Mouse (Mus musculus): Measurements from ENCODE around the gene Fbxl8. TPM values are rescaled to one million over a fixed set of nuclear protein-coding genes. Genes with fewer than 3 reads are reported as not detected.
"Not testable (repeated sequence)": the region's sequence is repeated elsewhere in the genome, so short reads cannot be mapped to it uniquely, and the experiment has no call there.

The Fbxl8 gene
- 4.9 and 6.6 TPM in 2 replicates for polyA plus RNA-seq (2015; fragmentation: Nextera tagmentation; extraction: Ambion mirVana)

DNA sequence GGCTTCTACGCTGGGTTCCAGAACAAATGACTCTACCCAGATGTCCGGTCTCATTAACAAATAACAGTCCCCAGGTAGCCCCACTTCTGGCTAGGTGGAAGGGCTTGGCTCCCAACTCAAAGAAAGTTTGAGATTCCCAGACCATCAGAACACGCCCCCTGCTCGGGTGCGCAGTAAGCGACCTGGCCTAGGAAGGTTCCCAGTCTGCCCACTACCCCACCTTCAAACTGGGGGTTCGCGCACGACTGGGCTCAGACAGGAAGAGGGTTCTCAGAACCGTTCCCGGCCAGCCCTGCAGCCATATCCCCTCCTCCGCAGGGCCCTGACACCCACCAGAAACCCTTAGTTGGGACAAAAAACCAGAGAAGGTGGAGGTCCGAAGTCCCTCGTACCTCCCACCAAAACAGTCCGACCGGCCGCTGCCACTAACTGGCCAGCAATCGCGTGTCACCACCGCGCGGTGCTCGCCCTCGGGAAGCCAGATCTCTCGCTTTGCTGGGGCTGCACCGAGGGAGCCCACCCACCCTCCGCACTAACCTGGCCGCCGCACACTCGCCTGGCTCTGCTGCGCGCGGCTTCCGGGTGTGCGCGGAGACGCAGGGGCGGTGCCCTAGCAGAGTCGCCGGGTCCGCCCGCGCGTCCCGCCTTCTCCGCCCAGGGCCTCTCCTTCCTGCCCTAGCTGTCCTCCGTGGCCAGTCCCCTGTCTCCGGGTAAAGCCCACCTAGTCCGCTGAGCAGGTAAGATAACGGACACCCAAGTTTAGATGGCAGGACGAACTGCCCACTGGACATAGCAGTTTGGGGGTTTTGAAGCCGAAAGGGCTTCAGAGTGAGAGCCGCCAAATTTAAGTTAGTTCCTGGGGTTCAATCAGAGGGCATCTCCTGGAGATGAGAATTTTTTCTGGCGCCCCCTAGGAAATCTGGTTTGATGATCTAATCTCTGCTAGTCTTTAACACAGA, at the start of gene Fbxl8, which contains the start of gene Tradd:
Gene Fbxl8, plus strand, starts transcription at position 625 of the 959 bp plus-strand sequence.
Gene Tradd, minus strand, starts transcription at position 586 of the 959 bp plus-strand sequence.
- Histone ChIP-seq H3K9ac (ENCODE audit: low read length) (peak within 1 kb of the TSS; percentile 80), H3K27ac (ENCODE audit: low read length) (0 out of 2 replicates have a peak within 1 kb of the TSS, but pooled peaks have one; percentile 17), H3K4me2 (ENCODE audit: low read depth, low read length) (peak within 1 kb of the TSS; percentile 97), H3K4me3 (ENCODE audit: low read length) (peak within 1 kb of the TSS; percentile 83), H3K36me3 (ENCODE audit: control insufficient read depth, insufficient read depth, low read length) (no peaks in the 10 kb centered on the region), H3K27me3 (ENCODE audit: control insufficient read depth, insufficient read depth, low read depth, low read length) (peaks cover 42% of the 10 kb centered on the region), H3K4me1 (replicated peaks; ENCODE audit: control insufficient read depth, insufficient read depth, low read length) (peaks cover 39% of the 10 kb centered on the region), H3K9me3 (ENCODE audit: control insufficient read depth, low read length) (peaks cover 4% of the 10 kb centered on the region; the same call in 1 of the 2 replicates)
- WGBS = 1% methylated on average over 42 of the region's 54 CpGs
- ATAC-seq (ENCODE audit: low read depth) = peak; percentile 79

DNA sequence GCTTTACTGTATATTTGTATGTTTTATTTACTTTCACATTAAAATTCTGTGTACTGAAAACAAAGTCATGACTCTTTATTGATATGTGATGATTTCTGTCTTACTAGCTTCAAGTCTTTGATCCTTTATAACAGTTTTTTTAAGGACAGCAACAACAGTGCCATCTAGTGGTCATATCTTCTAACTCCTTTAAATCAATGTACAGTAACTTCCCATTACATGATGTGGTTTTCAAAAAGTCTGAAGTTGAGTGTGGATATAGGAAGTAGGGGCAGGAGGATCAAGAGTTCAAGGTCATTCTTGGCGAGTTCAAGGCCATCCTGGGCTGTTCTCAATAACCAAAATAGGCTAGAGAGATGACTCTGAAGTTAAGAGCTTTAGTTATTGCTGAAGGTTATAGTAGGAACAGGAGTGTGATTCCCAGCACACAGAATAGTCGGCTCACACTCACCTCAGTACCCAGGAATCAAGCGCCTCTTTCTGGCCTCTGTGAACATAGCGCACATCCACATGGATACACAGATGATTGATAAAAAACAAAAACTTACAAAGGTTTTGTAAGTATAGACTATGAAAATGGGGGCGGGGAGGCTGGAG, 46.4 kb upstream of the Fbxl8 start:
- 74% methylated on average over 5 of the region's 5 CpGs for WGBS
- ATAC-seq (ENCODE audit: low read depth) = no peak
- Histone ChIP-seq H3K36me3 (ENCODE audit: control insufficient read depth, insufficient read depth, low read length) (peaks cover 6% of the 10 kb centered on the region; the same call in 1 of the 2 replicates), H3K4me2 (ENCODE audit: low read depth, low read length) (no peak overlapping the region), H3K27me3 (ENCODE audit: control insufficient read depth, insufficient read depth, low read depth, low read length) (no peaks in the 10 kb centered on the region), H3K9ac (ENCODE audit: low read length) (no peak overlapping the region), H3K27ac (ENCODE audit: low read length) (no peak overlapping the region), H3K4me3 (ENCODE audit: low read length) (no peak overlapping the region), H3K9me3 (ENCODE audit: control insufficient read depth, low read length) (no peaks in the 10 kb centered on the region), H3K4me1 (replicated peaks; ENCODE audit: control insufficient read depth, insufficient read depth, low read length) (no peaks in the 10 kb centered on the region)

DNA sequence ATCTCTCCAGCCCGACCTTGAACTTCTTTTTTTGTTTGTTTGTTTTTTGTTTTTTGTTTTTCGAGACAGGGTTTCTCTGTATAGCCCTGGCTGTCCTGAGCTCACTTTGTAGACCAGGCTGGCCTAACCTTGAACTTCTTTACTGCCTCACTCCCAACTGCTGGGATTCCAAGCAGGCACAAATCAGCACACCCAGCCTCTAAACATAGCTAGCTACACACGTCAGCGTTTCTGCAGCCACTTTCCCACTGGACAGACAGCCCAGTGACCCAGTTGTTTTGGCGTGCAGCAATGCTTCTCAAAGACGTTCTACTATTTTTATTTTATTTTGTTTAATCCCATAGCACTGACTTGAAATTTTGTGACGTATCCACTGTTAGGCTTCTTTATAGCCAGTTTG, 40.6 kb upstream of the Fbxl8 start:
- Histone ChIP-seq H3K27me3 (ENCODE audit: control insufficient read depth, insufficient read depth, low read depth, low read length) (no peaks in the 10 kb centered on the region), H3K36me3 (ENCODE audit: control insufficient read depth, insufficient read depth, low read length) (no peaks in the 10 kb centered on the region), H3K4me1 (replicated peaks; ENCODE audit: control insufficient read depth, insufficient read depth, low read length) (peaks cover 6% of the 10 kb centered on the region; the same call in 1 of the 2 replicates), H3K9me3 (ENCODE audit: control insufficient read depth, low read length) (no peaks in the 10 kb centered on the region), H3K9ac (ENCODE audit: low read length) (no peak overlapping the region), H3K4me3 (ENCODE audit: low read length) (no peak overlapping the region), H3K27ac (ENCODE audit: low read length) (no peak overlapping the region), H3K4me2 (ENCODE audit: low read depth, low read length) (no peak overlapping the region)
- no peak for ATAC-seq (ENCODE audit: low read depth)
- 75% methylated on average over 7 of the region's 7 CpGs for WGBS

DNA sequence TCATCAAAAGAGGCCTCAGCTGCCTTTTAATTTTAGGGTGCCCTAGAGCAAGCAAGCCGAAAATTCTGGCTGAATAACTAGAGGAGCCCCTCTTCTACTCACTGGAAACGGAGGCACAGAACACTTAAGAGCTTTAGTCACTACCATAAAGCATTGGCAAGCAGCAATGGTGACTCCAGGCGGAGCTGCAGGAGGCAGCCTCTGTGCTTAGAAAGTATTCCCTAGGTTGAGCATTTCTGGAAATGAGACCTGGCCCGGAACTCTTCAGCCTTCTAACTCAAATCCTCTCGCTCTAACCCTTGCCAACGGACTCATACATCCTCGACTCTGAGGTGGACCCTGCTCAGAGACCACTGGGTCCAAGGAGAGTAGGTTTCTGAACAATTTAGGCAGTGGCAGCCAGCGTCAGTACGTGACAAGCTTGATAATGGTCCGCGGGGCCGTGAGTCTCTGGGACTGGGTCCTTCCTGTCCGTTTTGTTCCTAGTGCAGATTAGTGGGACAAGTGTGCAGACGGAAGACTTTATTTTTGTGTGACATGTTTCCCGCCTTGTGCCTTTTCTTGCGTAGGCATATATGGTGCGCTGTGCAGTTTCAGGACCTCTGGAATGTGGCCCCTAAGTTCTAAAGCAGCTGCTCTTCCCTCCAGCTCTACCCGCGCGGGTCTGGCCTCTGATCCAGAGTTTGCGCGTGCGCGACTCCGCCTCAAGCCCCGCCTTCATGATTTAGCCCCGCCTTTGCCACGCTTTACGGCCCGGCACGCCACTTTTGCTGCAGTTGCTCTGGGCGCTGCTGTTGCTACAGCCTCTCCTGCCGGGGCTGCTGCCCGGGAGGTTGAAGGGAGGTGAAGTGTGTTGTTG, 39.8 kb upstream of the Fbxl8 start, which contains the start of gene D230025D16Rik:
Gene D230025D16Rik, plus strand, starts transcription at position 733 of the 859 bp plus-strand sequence.
- no peaks in the 10 kb centered on the region for H3K27me3 ChIP-seq (ENCODE audit: control insufficient read depth, insufficient read depth, low read depth, low read length)
- no peaks in the 10 kb centered on the region for H3K36me3 ChIP-seq (ENCODE audit: control insufficient read depth, insufficient read depth, low read length)
- H3K27ac ChIP-seq (ENCODE audit: low read length) = peak within 1 kb of the TSS; percentile 88
- peak within 1 kb of the TSS; percentile 64 for H3K4me2 ChIP-seq (ENCODE audit: low read depth, low read length)
- H3K4me3 ChIP-seq (ENCODE audit: low read length) = peak within 1 kb of the TSS; percentile 81
- WGBS = 2% methylated on average over 34 of the region's 34 CpGs
- peaks cover 6% of the 10 kb centered on the region; the same call in 1 of the 2 replicates for H3K4me1 ChIP-seq (replicated peaks; ENCODE audit: control insufficient read depth, insufficient read depth, low read length)
- ATAC-seq (ENCODE audit: low read depth) = peak; percentile 94
- peak within 1 kb of the TSS; percentile 75 for H3K9ac ChIP-seq (ENCODE audit: low read length)
- H3K9me3 ChIP-seq (ENCODE audit: control insufficient read depth, low read length) = no peaks in the 10 kb centered on the region

DNA sequence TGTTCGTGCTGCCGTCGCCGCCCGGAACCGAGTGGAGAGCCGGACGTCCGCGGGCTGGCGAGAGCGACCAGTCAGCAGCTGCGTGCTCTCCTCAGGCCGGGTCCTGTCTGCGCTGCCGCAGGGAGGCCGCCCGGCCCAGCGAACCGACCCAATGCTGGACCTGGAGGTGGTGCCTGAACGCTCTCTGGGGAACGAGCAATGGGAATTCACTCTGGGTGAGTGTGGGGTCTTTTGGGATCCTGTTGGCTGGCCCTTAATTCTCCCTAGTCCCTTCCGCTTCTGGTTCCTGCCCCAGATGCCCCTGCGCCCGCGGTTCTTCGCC, 39.2 kb upstream of the Fbxl8 start:
- peak overlapping the region; percentile 75 for H3K9ac ChIP-seq (ENCODE audit: low read length)
- H3K36me3 ChIP-seq (ENCODE audit: control insufficient read depth, insufficient read depth, low read length) = no peaks in the 10 kb centered on the region
- no peak for ATAC-seq (ENCODE audit: low read depth)
- peak overlapping the region; percentile 81 for H3K4me3 ChIP-seq (ENCODE audit: low read length)
- WGBS = under 1% methylated on average over 27 of the region's 27 CpGs
- no peaks in the 10 kb centered on the region for H3K27me3 ChIP-seq (ENCODE audit: control insufficient read depth, insufficient read depth, low read depth, low read length)
- peak overlapping the region; percentile 88 for H3K27ac ChIP-seq (ENCODE audit: low read length)
- H3K4me2 ChIP-seq (ENCODE audit: low read depth, low read length) = peak overlapping the region; percentile 58
- peaks cover 6% of the 10 kb centered on the region; the same call in 1 of the 2 replicates for H3K4me1 ChIP-seq (replicated peaks; ENCODE audit: control insufficient read depth, insufficient read depth, low read length)
- no peaks in the 10 kb centered on the region for H3K9me3 ChIP-seq (ENCODE audit: control insufficient read depth, low read length)

DNA sequence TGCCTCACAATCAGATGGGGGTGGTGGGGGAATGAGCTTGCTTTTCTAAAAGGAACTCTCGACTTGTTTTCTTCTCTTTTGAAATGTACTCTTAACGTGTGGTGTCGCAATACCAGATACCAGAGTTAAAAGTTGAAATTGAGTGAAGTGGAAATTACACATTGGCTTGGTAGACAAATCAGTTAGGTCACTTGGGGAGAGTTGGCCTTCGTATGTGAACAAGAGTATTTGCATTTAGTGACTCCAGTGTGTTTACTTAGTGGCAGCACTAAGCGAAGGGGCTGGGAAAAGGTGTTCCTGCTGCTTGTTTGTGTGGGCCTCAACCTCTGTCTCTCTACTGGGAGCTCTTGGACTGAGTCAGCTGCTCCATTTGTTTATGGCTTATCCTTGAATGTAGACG, 38.5 kb upstream of the Fbxl8 start:
- Histone ChIP-seq H3K9me3 (ENCODE audit: control insufficient read depth, low read length) (no peaks in the 10 kb centered on the region), H3K4me3 (ENCODE audit: low read length) (peak overlapping the region; percentile 81), H3K4me2 (ENCODE audit: low read depth, low read length) (peak overlapping the region; percentile 58), H3K36me3 (ENCODE audit: control insufficient read depth, insufficient read depth, low read length) (no peaks in the 10 kb centered on the region), H3K27ac (ENCODE audit: low read length) (peak overlapping the region; percentile 88), H3K4me1 (replicated peaks; ENCODE audit: control insufficient read depth, insufficient read depth, low read length) (peaks cover 6% of the 10 kb centered on the region; the same call in 1 of the 2 replicates), H3K9ac (ENCODE audit: low read length) (peak overlapping the region; percentile 75), H3K27me3 (ENCODE audit: control insufficient read depth, insufficient read depth, low read depth, low read length) (no peaks in the 10 kb centered on the region)
- 8% methylated on average over 6 of the region's 6 CpGs for WGBS
- ATAC-seq (ENCODE audit: low read depth) = peak; percentile 55

DNA sequence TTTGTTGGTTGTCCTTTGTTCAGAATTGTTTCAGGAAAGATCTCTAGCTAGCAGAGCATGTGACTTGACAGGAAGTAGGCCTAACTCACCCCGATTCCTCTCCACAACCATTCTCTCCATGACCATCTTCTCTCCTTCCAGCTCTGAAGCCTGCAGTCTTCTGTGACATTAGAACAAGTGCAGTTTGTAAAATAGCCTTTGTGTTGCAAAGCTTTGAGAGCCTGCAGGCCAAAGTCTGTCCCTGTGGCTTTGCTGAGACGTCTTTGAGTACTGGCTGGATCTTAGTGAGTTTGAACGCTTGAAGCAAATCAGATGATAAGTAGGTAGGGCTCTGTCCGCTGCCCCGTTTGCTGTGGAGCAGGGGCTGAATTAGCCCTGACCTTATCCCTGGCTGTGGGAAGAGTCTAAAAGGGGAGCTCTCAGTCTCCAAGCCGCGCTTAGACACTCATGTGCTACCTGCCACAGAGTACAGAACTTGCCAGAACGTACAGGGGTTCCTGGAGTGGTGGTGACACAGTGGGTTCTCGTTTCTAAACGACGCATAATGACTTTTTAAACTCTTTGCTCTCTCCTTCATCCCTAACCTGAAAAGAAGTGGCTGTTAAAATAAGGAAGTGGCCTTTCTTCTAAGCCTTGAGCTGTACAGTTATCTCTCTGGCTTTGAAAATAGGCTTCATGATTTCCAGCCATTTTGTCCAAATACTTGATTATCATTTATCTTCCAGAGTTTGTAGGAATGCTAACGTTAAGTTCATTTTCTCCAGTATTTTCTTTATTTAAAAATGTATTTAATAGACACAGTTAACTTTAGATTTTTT, 32.7 kb upstream of the Fbxl8 start:
- H3K27me3 ChIP-seq (ENCODE audit: control insufficient read depth, insufficient read depth, low read depth, low read length) = no peaks in the 10 kb centered on the region
- H3K4me1 ChIP-seq (replicated peaks; ENCODE audit: control insufficient read depth, insufficient read depth, low read length) = no peaks in the 10 kb centered on the region
- H3K36me3 ChIP-seq (ENCODE audit: control insufficient read depth, insufficient read depth, low read length) = peaks cover 7% of the 10 kb centered on the region; the same call in 1 of the 2 replicates
- H3K27ac ChIP-seq (ENCODE audit: low read length) = no peak overlapping the region
- H3K4me3 ChIP-seq (ENCODE audit: low read length) = no peak overlapping the region
- ATAC-seq (ENCODE audit: low read depth) = no peak
- H3K9me3 ChIP-seq (ENCODE audit: control insufficient read depth, low read length) = no peaks in the 10 kb centered on the region
- 73% methylated on average over 12 of the region's 12 CpGs for WGBS
- H3K9ac ChIP-seq (ENCODE audit: low read length) = no peak overlapping the region
- no peak overlapping the region for H3K4me2 ChIP-seq (ENCODE audit: low read depth, low read length)

DNA sequence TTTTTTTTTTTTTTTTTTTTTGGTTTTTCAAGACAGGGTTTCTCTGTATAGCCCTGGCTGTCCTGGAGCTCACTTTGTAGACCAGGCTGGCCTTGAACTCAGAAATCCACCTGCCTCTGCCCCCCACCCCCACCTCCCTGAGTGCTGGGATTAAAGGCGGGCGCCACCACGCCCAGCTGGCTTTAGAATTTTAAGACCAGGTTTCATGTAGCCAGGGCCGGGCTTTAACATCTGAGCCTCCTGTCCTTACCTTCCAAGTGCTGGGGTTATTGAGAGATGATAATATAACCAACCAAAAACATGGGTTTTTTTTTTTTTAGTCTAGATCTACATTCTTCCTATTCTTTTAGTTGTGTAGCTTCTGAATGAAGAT, 32.1 kb upstream of the Fbxl8 start:
- not testable (repeated sequence) for H3K27ac ChIP-seq (ENCODE audit: low read length); H3K9ac ChIP-seq (ENCODE audit: low read length); H3K4me2 ChIP-seq (ENCODE audit: low read depth, low read length); H3K9me3 ChIP-seq (ENCODE audit: control insufficient read depth, low read length); ATAC-seq (ENCODE audit: low read depth); H3K4me1 ChIP-seq (replicated peaks; ENCODE audit: control insufficient read depth, insufficient read depth, low read length); H3K27me3 ChIP-seq (ENCODE audit: control insufficient read depth, insufficient read depth, low read depth, low read length); H3K4me3 ChIP-seq (ENCODE audit: low read length); H3K36me3 ChIP-seq (ENCODE audit: control insufficient read depth, insufficient read depth, low read length)
- WGBS = 90% methylated on average over 4 of the region's 4 CpGs
